Mouse (Mus musculus) liver, embryonic 11.5 days (tissue): ENCODE results near the gene Inca1. TPM values are rescaled to one million over a fixed set of nuclear protein-coding genes. Genes with fewer than 3 reads are reported as not detected.

Source experiments
- ATAC-seq: fragments of 200-750 bp; cut with Nextera tagmentation; replicated peaks from 2 replicates; pipeline ENCODE4 v1.8.0; 2017; ENCODE audit warnings: moderate number of reproducible peaks, mild to moderate bottlenecking, moderate TSS enrichment, moderate library complexity; ENCODE audit not compliant: low FRiP score
- DNase-seq: peaks from one replicate; pipeline ENCODE4 v3.0.0-alpha.2; 2017; ENCODE audit warnings: low spot score
- H3K27ac ChIP-seq: fragments of 300-500 bp; sonication (generic); 2 replicates; pipeline ENCODE4 v1.5.1; 2014; ENCODE audit warnings: mild to moderate bottlenecking, low read depth, low read length, control low read depth
- H3K27me3 ChIP-seq: fragments of 300-500 bp; sonication (generic); replicated peaks from 2 replicates; pipeline ENCODE4 v1.6.1; 2014; ENCODE audit warnings: low read length, mixed read lengths; ENCODE audit not compliant: control insufficient read depth, insufficient read depth
- H3K36me3 ChIP-seq: fragments of 300-500 bp; sonication (generic); 2 replicates; pipeline ENCODE4 v1.6.1; 2014; ENCODE audit warnings: mild to moderate bottlenecking, low read length, moderate library complexity, mixed read lengths; ENCODE audit not compliant: control insufficient read depth, insufficient read depth
- H3K4me1 ChIP-seq: fragments of 300-500 bp; sonication (generic); replicated peaks from 2 replicates; pipeline ENCODE4 v1.6.1; 2014; ENCODE audit warnings: low read length, mixed read lengths; ENCODE audit not compliant: control insufficient read depth, insufficient read depth
- H3K4me2 ChIP-seq: fragments of 300-500 bp; sonication (generic); 2 replicates; pipeline ENCODE4 v1.6.1; 2014; ENCODE audit warnings: mild to moderate bottlenecking, control low read depth, moderate library complexity
- H3K4me3 ChIP-seq: fragments of 300-500 bp; sonication (generic); 2 replicates; pipeline ENCODE4 v1.5.1; 2014; ENCODE audit warnings: low read depth, low read length, control low read depth
- H3K9ac ChIP-seq: fragments of 300-500 bp; sonication (generic); 2 replicates; pipeline ENCODE4 v1.6.1; 2014; ENCODE audit warnings: low read depth, low read length, control low read depth
- H3K9me3 ChIP-seq: fragments of 300-500 bp; sonication (generic); 2 replicates; pipeline ENCODE4 v1.6.1; 2016; ENCODE audit warnings: low read length, inconsistent platforms, mixed read lengths; ENCODE audit not compliant: control insufficient read depth
- WGBS: fragments of 180-500 bp; shearing (Covaris S2); extraction: QIAGEN DNeasy Blood & Tissue Kit; methylation state at CpG from one replicate; pipeline ENCODE4 v1.1.7; 2014; 5-methylcytosine and 5-hydroxymethylcytosine counted together
- polyA plus RNA-seq: library from polyadenylated mRNA; unstranded; fragments of >200 nt; fragmentation: Nextera tagmentation; extraction: Ambion mirVana; gene quantifications from 2 replicates; pipeline ENCODE4 v1.2.1, GENCODE M21; 2014

The Inca1 gene
- polyA plus RNA-seq, 1 experiment from 2014 or later = 0.96 TPM

DNA sequence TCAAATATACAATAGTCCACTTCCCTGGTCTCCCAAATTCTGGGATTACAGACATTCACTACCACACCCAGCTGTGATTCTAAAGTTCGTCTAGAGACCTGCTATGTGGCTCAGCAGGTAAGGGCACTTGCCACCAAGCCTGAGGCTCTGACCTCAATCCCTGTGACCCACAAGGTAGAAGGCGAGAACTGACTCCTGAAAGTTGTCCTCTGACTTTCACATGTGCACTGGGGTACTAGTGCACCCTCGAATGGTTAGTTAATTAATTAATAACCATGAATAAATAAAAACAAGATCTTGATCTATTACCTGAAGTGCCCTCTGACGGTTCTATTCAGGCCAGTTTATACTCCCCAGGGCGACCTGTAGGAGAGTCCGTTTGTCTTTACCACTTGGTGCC lies 13.3 kb upstream of the Inca1 start:
- Histone ChIP-seq H3K4me1 (no peaks in the 10 kb centered on the region), H3K27ac (no peak overlapping the region), H3K36me3 (peaks cover 8% of the 10 kb centered on the region; the same call in 1 of the 2 replicates), H3K4me3 (no peak overlapping the region), H3K27me3 (no peaks in the 10 kb centered on the region), H3K9me3 (no peaks in the 10 kb centered on the region), H3K4me2 (no peak overlapping the region), H3K9ac (no peak overlapping the region)
- ATAC-seq = no peak
- DNase-seq = no peak
- 79% methylated on average over 6 of the region's 6 CpGs for WGBS

DNA sequence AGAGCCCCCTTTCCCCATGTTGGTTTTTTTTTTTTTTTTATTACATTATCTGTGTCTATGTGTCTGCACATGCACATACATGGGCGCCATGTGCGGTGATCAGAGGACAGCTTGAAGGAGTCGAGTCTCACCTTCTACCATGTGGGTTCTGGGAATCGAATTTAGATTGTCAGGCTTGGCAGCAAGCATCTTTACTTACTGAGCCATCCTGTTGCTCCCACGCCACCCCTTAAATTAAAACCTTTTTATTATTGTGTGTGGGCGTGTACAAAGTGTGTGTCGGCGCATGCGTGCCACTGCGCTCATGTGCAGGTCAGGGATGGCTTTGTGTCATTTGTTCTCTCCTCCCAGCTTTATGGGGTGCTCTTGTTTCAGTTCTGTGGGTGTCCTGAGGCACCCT lies 11.1 kb upstream of the Inca1 start:
- WGBS = 90% methylated on average over 10 of the region's 10 CpGs
- DNase-seq = no peak
- no peak overlapping the region for H3K4me2 ChIP-seq

DNA sequence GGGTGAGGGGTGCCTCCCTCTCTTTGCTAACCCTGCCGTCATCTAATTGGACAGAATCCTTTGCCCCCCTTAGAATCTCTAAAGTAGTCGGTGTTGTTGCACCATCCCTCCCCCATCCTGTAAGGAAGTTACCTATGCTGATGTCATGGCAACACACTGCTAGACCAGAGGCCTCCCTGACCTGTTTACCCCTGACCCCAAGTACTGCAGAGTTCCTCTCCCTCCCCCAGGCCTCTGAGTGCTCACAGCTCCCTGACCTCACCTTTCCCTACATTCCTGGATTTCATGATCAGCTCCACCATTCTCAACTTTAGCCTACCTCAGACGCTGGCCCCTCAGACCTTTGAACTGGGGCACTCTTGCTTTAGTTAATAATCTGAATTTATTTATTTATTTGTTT lies 6.2 kb upstream of the Inca1 start:
- Histone ChIP-seq H3K27me3 (peaks cover 6% of the 10 kb centered on the region; the same call in 1 of the 2 replicates), H3K36me3 (peaks cover 6% of the 10 kb centered on the region), H3K4me2 (no peak overlapping the region), H3K9me3 (no peaks in the 10 kb centered on the region), H3K9ac (no peak overlapping the region), H3K27ac (no peak overlapping the region), H3K4me1 (peaks cover 8% of the 10 kb centered on the region; the same call in 1 of the 2 replicates), H3K4me3 (no peak overlapping the region)
- ATAC-seq (no peak), DNase-seq (no peak)
- WGBS = 75% methylated on average over 3 of the region's 3 CpGs

More for the DNA sequence above, 11.1 kb upstream of the Inca1 start:
- ATAC-seq = no peak
- no peak overlapping the region for H3K27ac ChIP-seq
- no peaks in the 10 kb centered on the region for H3K27me3 ChIP-seq
- no peaks in the 10 kb centered on the region for H3K9me3 ChIP-seq
- H3K4me1 ChIP-seq = no peaks in the 10 kb centered on the region
- no peak overlapping the region for H3K9ac ChIP-seq
- H3K4me3 ChIP-seq = no peak overlapping the region
- peaks cover 3% of the 10 kb centered on the region; the same call in 1 of the 2 replicates for H3K36me3 ChIP-seq

GRCm38 (mm10) chr11:70702781-70703180 lies 2.8 kb upstream of the Inca1 start:
- Histone ChIP-seq H3K9me3 (no peaks in the 10 kb centered on the region), H3K4me1 (peaks cover 10% of the 10 kb centered on the region; the same call in 1 of the 2 replicates), H3K4me3 (no peak overlapping the region), H3K4me2 (no peak overlapping the region), H3K9ac (no peak overlapping the region; the same call in 1 of the 2 replicates), H3K27ac (no peak overlapping the region), H3K27me3 (peaks cover 8% of the 10 kb centered on the region; the same call in 1 of the 2 replicates), H3K36me3 (peaks cover 6% of the 10 kb centered on the region)
- no peak for DNase-seq
- 67% methylated on average over 6 of the region's 6 CpGs for WGBS
- ATAC-seq = no peak

DNA sequence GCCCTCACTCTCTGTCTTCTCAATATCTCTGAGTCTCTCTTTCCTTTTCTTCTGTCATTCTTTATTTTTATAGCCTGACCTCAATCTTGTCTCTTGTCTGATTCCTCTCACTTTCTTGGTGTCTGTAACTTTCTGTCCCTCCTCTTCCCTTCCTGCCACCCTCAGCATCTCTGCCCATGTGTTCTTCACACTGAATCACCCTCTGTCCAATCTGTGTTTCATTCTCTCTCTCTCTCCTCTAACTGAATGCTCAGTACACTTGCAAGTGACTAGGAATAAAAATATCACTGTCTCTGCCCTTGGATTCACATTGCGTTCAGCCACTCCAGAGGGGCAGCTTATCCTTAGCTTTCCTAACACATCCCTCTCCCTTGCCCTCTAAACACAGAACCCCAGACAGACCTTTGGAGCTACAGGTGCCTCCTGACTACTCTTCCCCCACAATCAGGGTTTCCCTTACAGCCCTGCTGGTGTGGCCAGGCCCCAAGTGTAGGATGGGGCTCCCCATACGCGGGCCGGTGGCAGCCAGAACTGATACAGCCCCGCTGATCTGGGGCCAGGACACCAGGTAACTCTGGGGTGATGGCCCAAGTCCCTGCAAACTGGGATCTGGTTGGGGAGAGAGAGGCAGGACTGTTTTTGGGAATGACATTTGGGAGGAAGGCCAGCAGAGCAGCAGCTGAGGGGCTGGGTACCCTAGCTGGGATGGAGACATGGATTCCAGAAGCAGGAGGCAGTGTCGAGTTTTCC lies 2.2 kb upstream of the Inca1 start:
- peak overlapping the region; percentile 5; the same call in 1 of the 2 replicates for H3K9ac ChIP-seq
- no peak overlapping the region; the same call in 1 of the 2 replicates for H3K4me3 ChIP-seq
- H3K4me1 ChIP-seq = peaks cover 10% of the 10 kb centered on the region; the same call in 1 of the 2 replicates

DNA sequence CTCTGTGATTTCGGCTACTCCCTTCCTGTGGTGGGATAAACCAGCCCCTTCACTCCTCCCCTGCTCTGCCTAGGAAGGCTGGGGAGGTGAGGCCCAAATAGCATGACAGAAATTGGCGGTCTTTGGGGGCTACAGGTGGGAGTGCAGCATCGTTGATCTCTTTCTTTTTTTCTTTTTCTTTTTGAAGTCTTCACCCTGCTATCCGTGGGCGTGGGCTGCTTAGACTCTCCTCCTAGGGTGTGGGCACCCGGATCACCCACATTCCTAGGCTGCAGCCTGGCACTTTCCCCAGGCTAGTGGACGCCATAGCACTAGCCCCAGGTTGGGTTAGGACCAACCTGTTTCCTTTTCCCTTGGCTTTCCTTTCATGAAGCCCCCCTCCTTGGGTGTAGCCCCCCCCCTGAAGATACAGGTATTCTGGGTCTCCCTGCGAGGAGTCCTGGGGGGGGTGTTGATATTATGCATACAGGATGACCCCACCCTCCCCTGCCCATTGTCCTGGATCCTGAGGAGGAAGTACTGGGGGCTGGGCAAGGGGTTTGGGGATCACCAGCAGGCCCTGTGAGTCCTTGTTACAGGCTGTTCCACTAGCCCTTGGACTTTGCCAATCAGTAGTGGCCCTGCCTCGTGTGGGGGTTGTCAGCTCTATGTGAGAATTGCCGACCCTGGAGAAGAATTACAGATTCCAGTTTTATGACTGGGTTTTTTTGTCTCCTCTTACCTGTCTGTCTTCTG lies 1.4 kb upstream of the Inca1 start:
- Histone ChIP-seq H3K4me2 (peak overlapping the region; percentile 93), H3K4me1 (peaks cover 10% of the 10 kb centered on the region; the same call in 1 of the 2 replicates), H3K9me3 (no peaks in the 10 kb centered on the region), H3K9ac (peak overlapping the region; percentile 88), H3K27me3 (peaks cover 8% of the 10 kb centered on the region; the same call in 1 of the 2 replicates), H3K36me3 (peaks cover 3% of the 10 kb centered on the region; the same call in 1 of the 2 replicates), H3K27ac (no peak overlapping the region), H3K4me3 (peak overlapping the region; percentile 86)
- ATAC-seq = no peak
- WGBS = 19% methylated on average over 10 of the region's 10 CpGs
- no peak for DNase-seq

More for the DNA sequence above, 2.2 kb upstream of the Inca1 start:
- no peaks in the 10 kb centered on the region for H3K9me3 ChIP-seq
- H3K27ac ChIP-seq = no peak overlapping the region
- H3K27me3 ChIP-seq = peaks cover 8% of the 10 kb centered on the region; the same call in 1 of the 2 replicates
- ATAC-seq (no peak), DNase-seq (no peak)
- 80% methylated on average over 6 of the region's 6 CpGs for WGBS
- H3K4me2 ChIP-seq = peak overlapping the region; percentile 93
- H3K36me3 ChIP-seq = peaks cover 6% of the 10 kb centered on the region

- peaks cover 3% of the 10 kb centered on the region; the same call in 1 of the 2 replicates for H3K36me3 ChIP-seq
- peak; percentile 28; the same call in 1 of the 2 replicates for ATAC-seq
- no peaks in the 10 kb centered on the region for H3K9me3 ChIP-seq
- peak overlapping the region; percentile 88 for H3K9ac ChIP-seq
- H3K4me1 ChIP-seq = peaks cover 10% of the 10 kb centered on the region; the same call in 1 of the 2 replicates
- H3K4me2 ChIP-seq = peak overlapping the region; percentile 93
- WGBS = 1% methylated on average over 31 of the region's 34 CpGs
- H3K4me3 ChIP-seq = peak overlapping the region; percentile 86
- H3K27me3 ChIP-seq = peaks cover 8% of the 10 kb centered on the region; the same call in 1 of the 2 replicates
- peak; percentile 75 for DNase-seq
- H3K27ac ChIP-seq = peak overlapping the region; percentile 86
Measured at GRCm38 (mm10) chr11:70700613-70701012, 658 bp upstream of the Inca1 start.

GRCm38 (mm10) chr11:70699051-70699450 lies 904 bp downstream of the Inca1 start:
- Histone ChIP-seq H3K9me3 (no peaks in the 10 kb centered on the region), H3K4me3 (no peak overlapping the region), H3K9ac (no peak overlapping the region), H3K4me2 (peak overlapping the region; percentile 93), H3K4me1 (peaks cover 10% of the 10 kb centered on the region; the same call in 1 of the 2 replicates), H3K27ac (no peak overlapping the region), H3K36me3 (no peaks in the 10 kb centered on the region), H3K27me3 (peaks cover 8% of the 10 kb centered on the region; the same call in 1 of the 2 replicates)
- DNase-seq (no peak), ATAC-seq (no peak)
- WGBS = 64% methylated on average over 2 of the region's 2 CpGs
